Mouse (Mus musculus): ENCODE data around the gene Mfap2. TPM values are rescaled to one million over a fixed set of nuclear protein-coding genes. Genes with fewer than 3 reads are reported as not detected.
A peak's percentile ranks its signal among the peaks of the same experiment; 100 is the strongest.

The Mfap2 gene
- polyA plus RNA-seq, 1 experiment from 2014 or later, result 237 TPM

DNA sequence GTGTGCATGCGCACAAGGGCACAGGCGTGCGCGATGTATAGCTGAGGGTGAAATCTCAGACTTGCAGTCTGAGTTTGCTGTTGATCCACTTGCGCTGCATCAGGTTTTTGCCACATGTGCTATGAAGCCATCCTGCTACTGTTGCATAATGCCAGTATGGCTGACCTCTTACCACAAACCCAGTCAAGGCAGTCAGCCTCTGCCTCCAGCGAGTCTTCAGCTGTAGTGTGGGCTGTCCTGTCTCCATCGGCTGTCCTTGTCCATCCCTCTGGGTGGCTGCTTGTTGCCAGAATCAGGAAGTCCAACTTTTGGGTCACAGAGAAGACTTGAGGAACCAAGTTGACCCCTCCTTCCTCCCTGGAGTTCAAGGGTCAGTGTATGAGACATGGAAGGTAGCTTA, 34.9 kb upstream of the Mfap2 start:
- 91% methylated on average over 7 of the region's 7 CpGs for WGBS
- H3K4me1 ChIP-seq (replicated peaks), result peaks cover 16% of the 10 kb centered on the region
- no peaks in the 10 kb centered on the region for H3K27me3 ChIP-seq
- H3K36me3 ChIP-seq, result peaks cover 91% of the 10 kb centered on the region
- no peaks in the 10 kb centered on the region for H3K9me3 ChIP-seq (replicated peaks)
- ATAC-seq (replicated peaks; ENCODE audit: insufficient number of reproducible peaks, insufficient read depth, low FRiP score, low read depth), result no peak
- no peak overlapping the region for H3K27ac ChIP-seq
- no peak overlapping the region for H3K9ac ChIP-seq
- H3K4me3 ChIP-seq, result no peak overlapping the region
- no peak overlapping the region for H3K4me2 ChIP-seq

DNA sequence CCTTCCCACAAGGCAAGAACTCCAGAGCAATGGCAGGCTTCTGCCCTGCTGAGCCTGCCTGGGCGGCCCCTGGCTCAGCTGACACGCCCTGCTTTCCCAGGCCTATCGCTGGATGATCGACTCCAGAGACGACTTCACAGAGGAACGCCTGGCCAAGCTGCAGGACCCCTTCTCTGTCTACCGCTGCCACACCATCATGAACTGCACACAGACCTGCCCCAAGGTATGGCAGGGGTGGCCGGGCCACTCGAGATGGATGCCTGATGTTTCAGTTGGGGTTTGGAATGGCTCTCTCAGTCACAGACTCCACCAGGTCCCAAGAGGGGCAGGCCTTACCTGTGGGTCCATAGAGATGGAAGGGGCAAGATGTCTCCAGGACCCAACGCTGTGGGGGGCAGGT, 32.9 kb upstream of the Mfap2 start:
- Histone ChIP-seq H3K27ac (no peak overlapping the region), H3K27me3 (no peaks in the 10 kb centered on the region), H3K4me2 (no peak overlapping the region), H3K36me3 (peaks cover 76% of the 10 kb centered on the region), H3K9ac (no peak overlapping the region), H3K4me3 (no peak overlapping the region), H3K9me3 (replicated peaks) (no peaks in the 10 kb centered on the region), H3K4me1 (replicated peaks) (peaks cover 16% of the 10 kb centered on the region)
- no peak for ATAC-seq (replicated peaks; ENCODE audit: insufficient number of reproducible peaks, insufficient read depth, low FRiP score, low read depth)
- WGBS, result 75% methylated on average over 10 of the region's 10 CpGs

DNA sequence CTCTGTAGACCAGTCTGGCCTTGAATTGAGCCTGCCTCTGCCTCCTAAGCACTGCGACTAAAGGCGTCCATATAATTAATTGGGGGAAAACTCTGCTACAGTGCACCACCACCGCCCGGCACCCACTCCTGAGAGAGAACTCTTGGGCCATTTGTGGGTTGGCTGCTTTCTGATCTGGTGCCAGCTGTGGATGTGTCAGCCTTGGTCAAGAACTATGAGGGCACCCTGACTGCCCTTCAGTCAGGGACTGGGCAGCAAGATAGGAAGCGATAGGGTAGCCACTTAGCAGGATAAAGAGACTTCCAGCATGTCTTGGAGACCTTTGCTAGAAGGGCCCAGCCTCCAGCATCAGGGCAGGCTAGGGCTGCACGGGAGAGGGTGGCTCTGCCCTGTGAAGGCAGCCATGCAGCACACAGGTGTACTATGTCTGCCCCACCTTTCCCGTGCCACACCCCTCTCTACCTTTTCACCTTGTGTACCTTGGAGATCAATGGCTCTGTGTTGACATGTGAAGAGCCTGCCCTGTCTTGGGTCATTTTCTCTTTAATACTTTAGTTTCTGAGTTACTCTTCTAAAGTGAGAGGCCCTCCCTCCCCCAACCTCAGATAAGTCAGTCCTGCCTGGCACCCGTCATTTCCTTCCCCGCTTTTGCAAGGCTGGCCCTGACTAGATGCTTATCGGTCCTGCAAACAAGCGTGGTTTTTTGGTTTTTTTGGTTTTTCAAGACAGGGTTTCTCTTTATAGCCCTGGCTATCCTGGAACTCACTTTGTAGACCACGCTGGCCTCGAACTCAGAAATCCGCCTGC, 32.1 kb upstream of the Mfap2 start:
- no peak overlapping the region for H3K4me3 ChIP-seq
- H3K27me3 ChIP-seq, result no peaks in the 10 kb centered on the region
- H3K27ac ChIP-seq, result no peak overlapping the region
- peaks cover 68% of the 10 kb centered on the region for H3K36me3 ChIP-seq
- H3K4me1 ChIP-seq (replicated peaks), result peaks cover 20% of the 10 kb centered on the region
- WGBS, result 79% methylated on average over 14 of the region's 14 CpGs
- H3K4me2 ChIP-seq, result no peak overlapping the region
- no peak overlapping the region for H3K9ac ChIP-seq
- no peaks in the 10 kb centered on the region for H3K9me3 ChIP-seq (replicated peaks)
- ATAC-seq (replicated peaks; ENCODE audit: insufficient number of reproducible peaks, insufficient read depth, low FRiP score, low read depth), result no peak

DNA sequence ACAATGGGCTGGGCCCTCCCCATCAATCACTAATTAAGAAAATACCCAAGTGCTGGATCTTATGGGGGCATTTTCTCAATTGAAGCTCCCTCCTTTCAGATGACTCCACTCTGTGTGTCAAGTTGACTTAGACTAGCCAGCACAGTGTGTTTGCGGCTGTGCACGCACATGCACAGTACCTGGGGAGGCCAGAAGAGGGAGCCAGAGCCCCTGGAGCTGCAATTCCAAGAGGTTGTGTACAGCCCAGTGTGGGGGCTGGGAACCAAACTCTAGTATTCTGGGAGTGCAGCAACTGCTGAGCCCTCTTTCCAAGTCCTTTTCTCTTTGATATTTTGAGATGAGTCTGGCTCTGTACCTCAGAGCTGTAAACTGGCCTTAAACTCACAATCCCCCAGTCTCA, 28.6 kb upstream of the Mfap2 start:
- WGBS, result 90% methylated on average over 2 of the region's 2 CpGs
- no peak overlapping the region for H3K4me3 ChIP-seq
- no peak overlapping the region for H3K27ac ChIP-seq
- no peak overlapping the region for H3K4me2 ChIP-seq
- H3K27me3 ChIP-seq, result no peaks in the 10 kb centered on the region; the same call in 1 of the 2 replicates
- no peak overlapping the region for H3K9ac ChIP-seq
- peaks cover 20% of the 10 kb centered on the region for H3K4me1 ChIP-seq (replicated peaks)
- no peaks in the 10 kb centered on the region for H3K9me3 ChIP-seq (replicated peaks)
- no peak for ATAC-seq (replicated peaks; ENCODE audit: insufficient number of reproducible peaks, insufficient read depth, low FRiP score, low read depth)
- H3K36me3 ChIP-seq, result peaks cover 33% of the 10 kb centered on the region

DNA sequence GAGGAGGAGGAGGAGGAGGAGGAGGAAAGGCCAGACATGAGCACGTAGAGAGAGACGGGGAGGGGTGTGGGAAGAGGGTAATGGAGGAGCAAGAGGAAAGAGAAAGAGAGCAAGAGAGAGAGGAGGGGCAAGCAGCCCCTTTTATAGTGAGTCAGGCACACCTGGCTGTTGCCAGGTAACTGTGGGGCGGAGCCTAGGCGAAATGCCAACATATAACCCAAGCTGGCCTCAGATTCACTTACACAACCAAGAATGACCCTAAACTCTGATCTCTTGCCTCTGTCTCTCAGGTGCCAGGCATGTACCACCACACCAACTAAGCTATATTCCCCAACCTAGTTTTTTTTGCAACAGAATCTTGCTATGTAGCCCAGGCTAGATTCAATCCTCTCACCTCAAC, 27.4 kb upstream of the Mfap2 start:
- peak overlapping the region; percentile 31 for H3K9ac ChIP-seq
- no peak overlapping the region for H3K4me3 ChIP-seq
- H3K27me3 ChIP-seq, result no peaks in the 10 kb centered on the region; the same call in 1 of the 2 replicates
- 49% methylated on average over 4 of the region's 4 CpGs for WGBS
- ATAC-seq (replicated peaks; ENCODE audit: insufficient number of reproducible peaks, insufficient read depth, low FRiP score, low read depth), result no peak
- peaks cover 22% of the 10 kb centered on the region for H3K36me3 ChIP-seq
- peak overlapping the region; percentile 57 for H3K27ac ChIP-seq
- H3K9me3 ChIP-seq (replicated peaks), result no peaks in the 10 kb centered on the region
- H3K4me1 ChIP-seq (replicated peaks), result peaks cover 22% of the 10 kb centered on the region
- no peak overlapping the region; the same call in 1 of the 2 replicates for H3K4me2 ChIP-seq

DNA sequence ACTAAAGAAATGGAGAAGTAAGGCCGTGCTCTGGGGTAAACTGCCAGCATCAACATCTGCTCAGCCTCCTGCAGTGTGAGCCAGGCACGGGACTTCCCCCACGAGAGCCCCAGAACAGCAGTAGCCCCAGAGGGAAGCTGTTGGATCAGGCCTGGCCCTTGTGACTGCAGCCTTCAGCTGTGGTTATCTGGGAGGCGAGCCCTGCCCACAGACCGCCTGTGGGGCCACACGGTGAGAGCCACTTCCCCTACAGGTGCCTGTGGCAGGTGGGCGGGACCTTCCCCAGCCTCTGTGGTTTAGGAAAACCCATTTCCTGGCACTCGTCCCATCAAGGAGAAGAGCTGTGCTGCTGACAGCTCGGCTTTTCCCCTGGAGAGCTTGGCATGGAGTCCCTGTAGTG, 26.8 kb upstream of the Mfap2 start:
- Histone ChIP-seq H3K36me3 (peaks cover 16% of the 10 kb centered on the region), H3K9ac (peak overlapping the region; percentile 31; the same call in 1 of the 2 replicates), H3K27me3 (no peaks in the 10 kb centered on the region; the same call in 1 of the 2 replicates), H3K4me3 (no peak overlapping the region), H3K27ac (peak overlapping the region; percentile 57), H3K9me3 (replicated peaks) (no peaks in the 10 kb centered on the region), H3K4me1 (replicated peaks) (peaks cover 23% of the 10 kb centered on the region), H3K4me2 (peak overlapping the region; percentile 13; the same call in 1 of the 2 replicates)
- WGBS, result 5% methylated on average over 9 of the region's 9 CpGs
- ATAC-seq (replicated peaks; ENCODE audit: insufficient number of reproducible peaks, insufficient read depth, low FRiP score, low read depth), result 0 out of 2 replicates have a peak, but pooled peaks have one; percentile 23

DNA sequence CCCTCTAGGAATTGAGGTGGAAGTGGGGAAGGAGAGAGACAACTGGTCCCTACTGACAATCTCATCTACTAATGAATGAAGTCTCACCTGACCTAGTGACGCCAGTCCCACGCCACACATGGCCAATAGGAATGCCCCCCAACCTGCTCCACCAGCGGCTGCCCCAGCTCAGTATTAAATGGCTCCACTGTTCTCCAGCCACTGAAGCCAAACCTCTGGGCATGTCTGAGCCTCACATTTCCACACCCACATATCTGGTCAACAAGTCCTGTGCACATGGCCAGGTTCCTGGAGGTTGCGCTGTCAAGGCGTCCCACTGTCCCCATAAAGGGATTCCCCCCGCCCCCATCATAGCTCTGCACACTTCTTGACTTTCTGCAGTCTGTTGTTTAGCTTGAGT, 25.7 kb upstream of the Mfap2 start:
- ATAC-seq (replicated peaks; ENCODE audit: insufficient number of reproducible peaks, insufficient read depth, low FRiP score, low read depth), result no peak
- H3K4me3 ChIP-seq, result no peak overlapping the region

DNA sequence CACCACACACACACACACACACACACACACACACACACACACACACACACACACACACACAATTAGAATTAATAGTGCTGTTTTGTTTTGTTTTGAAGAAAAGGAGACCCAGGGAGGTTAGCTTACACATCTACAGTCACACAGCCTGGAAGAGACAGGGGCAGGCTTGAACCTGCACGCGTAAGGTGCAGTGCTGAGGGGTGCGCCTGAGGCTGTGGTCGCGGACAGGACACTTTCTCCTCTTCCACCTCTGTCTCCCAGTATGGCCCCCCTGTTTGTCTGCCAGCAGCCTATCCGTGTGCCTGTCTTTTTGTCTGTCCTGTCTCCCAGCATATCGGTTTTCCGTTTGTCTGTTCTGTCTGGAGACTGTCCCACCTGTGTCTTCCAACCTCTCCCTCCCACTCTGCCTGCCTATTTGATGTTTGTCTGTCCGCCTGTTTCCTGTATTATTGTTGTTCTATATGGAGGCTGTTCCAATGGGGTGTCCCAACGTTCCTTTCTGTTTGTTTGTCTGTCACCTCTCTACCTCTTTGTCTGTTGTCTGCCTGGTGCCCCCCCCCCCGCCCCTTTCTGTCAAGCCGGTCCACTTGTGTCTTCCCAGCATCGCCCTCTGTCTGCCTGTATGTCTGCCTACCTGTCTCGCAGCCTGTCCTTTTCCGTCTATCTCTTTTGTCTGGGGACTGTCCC, 24.1 kb upstream of the Mfap2 start:
- Histone ChIP-seq H3K27me3 (no peaks in the 10 kb centered on the region; the same call in 1 of the 2 replicates), H3K36me3 (no peaks in the 10 kb centered on the region), H3K4me1 (replicated peaks) (peaks cover 34% of the 10 kb centered on the region), H3K9me3 (replicated peaks) (no peaks in the 10 kb centered on the region), H3K4me2 (peak overlapping the region; percentile 84), H3K4me3 (peak overlapping the region; percentile 92), H3K9ac (peak overlapping the region; percentile 95), H3K27ac (no peak overlapping the region)
- ATAC-seq (replicated peaks; ENCODE audit: insufficient number of reproducible peaks, insufficient read depth, low FRiP score, low read depth), result no peak
- 28% methylated on average over 15 of the region's 15 CpGs for WGBS

More for the DNA sequence above, 25.7 kb upstream of the Mfap2 start:
- 86% methylated on average over 6 of the region's 6 CpGs for WGBS
- no peaks in the 10 kb centered on the region; the same call in 1 of the 2 replicates for H3K27me3 ChIP-seq
- H3K36me3 ChIP-seq, result peaks cover 5% of the 10 kb centered on the region
- H3K4me1 ChIP-seq (replicated peaks), result peaks cover 34% of the 10 kb centered on the region
- no peak overlapping the region for H3K9ac ChIP-seq
- no peaks in the 10 kb centered on the region for H3K9me3 ChIP-seq (replicated peaks)
- no peak overlapping the region for H3K27ac ChIP-seq
- no peak overlapping the region for H3K4me2 ChIP-seq

DNA sequence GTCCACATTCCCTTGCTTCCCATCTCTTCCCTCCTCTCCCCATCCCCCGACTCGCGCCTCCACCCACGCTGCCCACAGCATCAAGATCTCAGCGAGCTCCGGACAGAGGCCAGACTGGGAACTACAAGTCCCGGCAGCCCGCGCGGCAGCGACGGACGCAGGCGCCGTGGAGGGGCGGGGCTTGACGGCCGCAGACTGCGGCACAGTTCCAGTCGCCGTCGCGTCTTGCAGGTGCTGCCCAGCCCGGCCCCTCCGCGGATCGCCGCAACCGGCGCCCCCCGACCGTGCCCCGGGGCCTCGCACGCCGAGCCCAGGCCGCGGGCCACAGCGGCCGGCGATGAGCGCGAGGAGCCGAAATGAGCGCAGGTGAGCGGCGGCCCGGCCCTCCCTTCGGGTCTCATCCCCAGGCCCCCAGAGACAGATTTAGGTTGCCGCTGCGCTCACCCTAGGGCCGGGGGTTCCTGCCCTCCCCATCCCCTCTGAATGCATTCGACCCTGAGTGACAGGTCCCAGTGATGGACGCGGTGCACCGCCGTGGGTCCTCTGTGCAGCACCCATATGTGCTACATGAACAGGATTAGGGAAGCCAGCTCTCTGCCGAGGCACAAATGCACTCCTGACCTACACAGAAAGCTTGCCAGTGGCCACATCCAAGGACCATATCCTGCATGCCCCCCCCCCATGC, 23.4 kb upstream of the Mfap2 start, which contains the start of gene Atp13a2:
TSS of gene Atp13a2 (plus strand) at position 163 of the 685 bp plus-strand sequence.
- peak within 1 kb of the TSS; percentile 95 for H3K9ac ChIP-seq
- H3K4me3 ChIP-seq, result peak within 1 kb of the TSS; percentile 92
- H3K27ac ChIP-seq, result no peak within 1 kb of the TSS
- peak within 1 kb of the TSS; percentile 84 for H3K4me2 ChIP-seq
- ATAC-seq (replicated peaks; ENCODE audit: insufficient number of reproducible peaks, insufficient read depth, low FRiP score, low read depth), result peak; percentile 84
- H3K9me3 ChIP-seq (replicated peaks), result no peaks in the 10 kb centered on the region
- H3K27me3 ChIP-seq, result no peaks in the 10 kb centered on the region; the same call in 1 of the 2 replicates
- H3K4me1 ChIP-seq (replicated peaks), result peaks cover 34% of the 10 kb centered on the region
- H3K36me3 ChIP-seq, result 0 out of 2 replicates have a peak, but pooled peaks cover 2% of the 10 kb centered on the region
- WGBS, result under 1% methylated on average over 58 of the region's 58 CpGs

DNA sequence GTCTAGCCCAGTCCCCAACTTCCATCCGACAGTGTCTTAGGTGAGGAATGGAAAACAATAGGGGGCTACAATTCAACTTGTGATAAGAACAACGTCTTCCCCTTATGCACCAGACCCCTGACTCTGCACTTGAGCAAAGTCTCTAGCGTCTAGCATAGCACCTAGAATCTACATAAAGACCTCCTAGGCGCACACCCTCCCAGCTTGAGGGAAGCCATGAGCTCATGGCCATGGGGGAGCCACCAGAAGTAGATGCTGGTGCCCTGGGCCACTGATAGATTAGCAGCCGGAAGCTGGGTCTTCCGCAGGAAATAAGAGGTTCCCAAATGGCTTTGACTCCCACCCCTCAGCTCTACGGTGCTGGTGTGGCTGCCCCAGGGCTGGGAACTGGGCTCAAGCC, 22.7 kb upstream of the Mfap2 start:
- Histone ChIP-seq H3K27me3 (no peaks in the 10 kb centered on the region; the same call in 1 of the 2 replicates), H3K4me3 (peak overlapping the region; percentile 92), H3K9ac (peak overlapping the region; percentile 95), H3K36me3 (0 out of 2 replicates have a peak, but pooled peaks cover 8% of the 10 kb centered on the region), H3K4me2 (peak overlapping the region; percentile 84), H3K4me1 (replicated peaks) (peaks cover 34% of the 10 kb centered on the region), H3K27ac (no peak overlapping the region), H3K9me3 (replicated peaks) (no peaks in the 10 kb centered on the region)
- WGBS, result 26% methylated on average over 7 of the region's 7 CpGs
- ATAC-seq (replicated peaks; ENCODE audit: insufficient number of reproducible peaks, insufficient read depth, low FRiP score, low read depth), result no peak
